Mouse (Mus musculus) neural tube, embryonic 14.5 days (tissue): ENCODE results near the gene Fam207a. TPM values are rescaled to one million over a fixed set of nuclear protein-coding genes. Genes with fewer than 3 reads are reported as not detected.

Source experiments
- ATAC-seq: fragments of 200-750 bp; cut with Nextera tagmentation; 2 replicates; pipeline ENCODE4 v1.8.0; 2017; ENCODE audit warnings: low read depth, mild to moderate bottlenecking, moderate TSS enrichment, moderate library complexity
- H3K27ac ChIP-seq: fragments of 300-500 bp; sonication (generic); 2 replicates; pipeline ENCODE4 v1.5.1; 2014; ENCODE audit warnings: low read depth, mild to moderate bottlenecking, control low read depth, low read length, moderate library complexity, mixed read lengths
- H3K27me3 ChIP-seq: fragments of 300-500 bp; sonication (generic); 2 replicates; pipeline ENCODE4 v1.6.1; 2014; ENCODE audit warnings: low read length; ENCODE audit not compliant: control insufficient read depth, insufficient read depth
- H3K36me3 ChIP-seq: fragments of 300-500 bp; sonication (generic); 2 replicates; pipeline ENCODE4 v1.6.1; 2014; ENCODE audit warnings: low read length, mixed read lengths; ENCODE audit not compliant: control insufficient read depth, insufficient read depth
- H3K4me1 ChIP-seq: fragments of 300-500 bp; sonication (generic); 2 replicates; pipeline ENCODE4 v1.6.1; 2014; ENCODE audit warnings: low read length; ENCODE audit not compliant: control insufficient read depth, insufficient read depth
- H3K4me2 ChIP-seq: fragments of 300-500 bp; sonication (generic); 2 replicates; pipeline ENCODE4 v1.6.1; 2014; ENCODE audit warnings: mild to moderate bottlenecking, low read depth, low read length, control low read depth
- H3K4me3 ChIP-seq: fragments of 300-500 bp; sonication (generic); 2 replicates; pipeline ENCODE4 v1.5.1; 2014; ENCODE audit warnings: low read depth, low read length, control low read depth, mixed read lengths
- H3K9ac ChIP-seq: fragments of 300-500 bp; sonication (generic); replicated peaks from 2 replicates; pipeline ENCODE4 v1.6.1; 2014; ENCODE audit warnings: low read depth, mild to moderate bottlenecking, control low read depth, low read length, mixed read lengths
- H3K9me3 ChIP-seq: fragments of 300-500 bp; sonication (generic); 2 replicates; pipeline ENCODE4 v1.6.1; 2016; ENCODE audit warnings: low read length; ENCODE audit not compliant: control insufficient read depth
- WGBS: fragments of 180-500 bp; shearing (Covaris S2); extraction: QIAGEN DNeasy Blood & Tissue Kit; methylation state at CpG from one replicate; pipeline ENCODE4 v1.1.7; 2014; 5-methylcytosine and 5-hydroxymethylcytosine counted together
- polyA plus RNA-seq: library from polyadenylated mRNA; unstranded; fragments of >200 nt; fragmentation: Nextera tagmentation; extraction: Ambion mirVana; gene quantifications from 2 replicates; pipeline ENCODE4 v1.2.1, GENCODE M21; 2014

The Fam207a gene
- polyA plus RNA-seq, 1 experiment from 2014 or later: 39.8 TPM

DNA sequence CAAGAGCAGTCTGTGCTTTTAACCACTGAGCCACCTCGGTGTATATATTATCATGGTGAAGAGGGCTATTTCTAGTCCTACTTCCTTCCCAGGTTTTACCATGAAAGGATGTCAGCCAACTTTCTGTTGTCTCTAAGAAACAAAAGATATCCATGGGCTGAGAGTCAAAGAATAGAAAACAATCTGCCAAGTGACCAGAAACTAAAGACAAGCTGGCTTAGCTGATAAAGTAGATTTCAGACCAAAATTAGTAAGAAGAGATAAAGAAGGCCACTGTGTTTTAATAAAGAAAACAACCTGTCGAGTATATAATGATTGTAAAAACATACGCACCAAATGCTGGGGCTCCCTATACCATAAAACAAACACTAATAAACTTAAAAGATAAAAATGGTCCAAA lies 38.7 kb downstream of the Fam207a start:
- WGBS: 93% methylated on average over 3 of the region's 3 CpGs
- H3K4me3 ChIP-seq: no peak overlapping the region
- H3K4me1 ChIP-seq: no peaks in the 10 kb centered on the region
- no peaks in the 10 kb centered on the region for H3K36me3 ChIP-seq
- H3K27ac ChIP-seq: no peak overlapping the region
- no peaks in the 10 kb centered on the region for H3K9me3 ChIP-seq
- no peaks in the 10 kb centered on the region for H3K27me3 ChIP-seq
- no peak for ATAC-seq
- no peak overlapping the region for H3K9ac ChIP-seq
- no peak overlapping the region for H3K4me2 ChIP-seq

DNA sequence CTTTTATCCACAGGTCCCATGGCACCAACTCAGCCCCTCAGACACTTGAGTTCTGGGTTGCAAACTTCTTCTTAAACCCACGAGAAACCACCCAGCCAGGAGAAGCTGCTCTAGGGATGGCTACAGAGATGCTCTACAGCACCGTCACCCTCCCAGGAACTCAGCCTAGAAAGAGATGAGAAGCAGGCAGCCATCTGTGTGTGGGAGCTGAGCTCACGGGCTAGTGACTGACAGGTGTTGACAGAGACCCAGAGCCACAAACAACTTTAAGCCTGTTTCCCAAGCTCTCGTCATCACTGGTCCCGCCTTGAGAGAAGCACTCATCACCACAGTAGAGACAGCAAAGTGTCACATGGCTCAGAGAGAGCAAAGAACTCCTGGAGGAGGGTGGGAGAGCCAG lies 43.4 kb downstream of the Fam207a start:
- Histone ChIP-seq H3K27ac (no peak overlapping the region), H3K27me3 (no peaks in the 10 kb centered on the region), H3K4me3 (no peak overlapping the region), H3K36me3 (no peaks in the 10 kb centered on the region), H3K9me3 (no peaks in the 10 kb centered on the region), H3K9ac (no peak overlapping the region), H3K4me1 (no peaks in the 10 kb centered on the region), H3K4me2 (no peak overlapping the region)
- ATAC-seq: no peak
- 87% methylated on average over 5 of the region's 5 CpGs for WGBS

DNA sequence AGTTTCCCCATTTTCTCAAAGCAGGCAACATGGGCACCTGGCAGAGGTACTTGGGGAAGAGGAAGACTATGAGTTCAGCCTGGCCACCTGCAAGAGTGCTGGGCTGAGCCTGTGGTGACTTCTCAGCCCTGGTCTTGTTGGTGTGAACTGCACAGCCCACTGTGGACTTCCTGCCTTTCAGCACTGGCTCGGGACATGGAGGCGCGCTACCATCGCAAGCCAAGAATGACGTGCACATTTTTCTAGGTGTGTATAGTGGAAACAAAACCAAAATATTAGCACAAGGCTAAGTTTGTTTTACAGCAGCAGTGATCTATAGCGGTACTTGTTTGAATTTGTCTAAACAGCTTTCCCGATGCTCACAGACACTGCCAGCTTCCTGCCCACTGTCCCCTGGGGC lies 44.1 kb downstream of the Fam207a start:
- 91% methylated on average over 7 of the region's 7 CpGs for WGBS
- Histone ChIP-seq H3K27ac (no peak overlapping the region), H3K9ac (no peak overlapping the region), H3K4me2 (no peak overlapping the region), H3K36me3 (no peaks in the 10 kb centered on the region), H3K27me3 (no peaks in the 10 kb centered on the region), H3K9me3 (no peaks in the 10 kb centered on the region), H3K4me3 (no peak overlapping the region), H3K4me1 (no peaks in the 10 kb centered on the region)
- ATAC-seq: no peak

DNA sequence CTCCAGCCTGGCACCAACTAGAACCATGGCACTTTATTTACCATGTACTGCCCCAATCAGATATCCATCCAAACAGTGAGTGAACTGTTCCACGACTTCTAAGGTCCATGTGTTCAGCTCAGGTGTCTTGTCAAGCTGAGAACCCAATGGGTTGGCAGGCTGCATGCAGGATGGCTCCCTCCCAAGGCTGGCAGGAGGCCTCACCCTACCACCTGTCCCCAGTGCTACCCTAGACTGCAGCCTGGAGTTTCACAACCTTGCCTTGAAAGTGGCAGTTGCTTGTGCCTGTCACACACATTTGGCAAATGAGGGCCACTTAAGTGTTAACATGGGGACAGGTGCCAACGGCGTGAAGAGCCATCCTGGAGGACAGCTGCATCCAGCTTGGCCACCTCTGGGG lies 44.8 kb downstream of the Fam207a start:
- H3K4me3 ChIP-seq: no peak overlapping the region
- no peaks in the 10 kb centered on the region for H3K36me3 ChIP-seq
- H3K4me2 ChIP-seq: no peak overlapping the region
- H3K9ac ChIP-seq: no peak overlapping the region
- 73% methylated on average over 3 of the region's 3 CpGs for WGBS
- no peaks in the 10 kb centered on the region for H3K27me3 ChIP-seq
- H3K9me3 ChIP-seq: no peaks in the 10 kb centered on the region
- H3K4me1 ChIP-seq: no peaks in the 10 kb centered on the region
- H3K27ac ChIP-seq: no peak overlapping the region
- no peak for ATAC-seq

DNA sequence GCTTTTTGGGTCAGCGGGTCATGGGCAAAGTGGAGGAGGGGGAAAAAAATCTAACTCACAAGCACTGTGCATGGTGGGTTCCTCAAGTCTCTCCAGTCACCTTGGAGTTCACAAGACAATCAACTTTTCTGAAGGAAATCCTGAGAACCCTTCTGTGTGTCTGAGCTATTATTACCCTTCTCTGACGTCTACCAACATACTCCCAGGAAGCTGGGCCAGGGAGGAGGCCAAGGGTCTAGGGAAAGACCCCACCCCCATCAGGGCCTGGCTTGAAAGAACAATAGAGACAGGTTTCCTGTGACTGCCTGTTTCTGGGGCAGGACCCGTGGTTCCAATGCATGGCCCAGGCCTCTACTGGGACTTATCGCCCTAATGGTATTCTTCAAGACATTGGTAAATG lies 46.9 kb downstream of the Fam207a start:
- no peaks in the 10 kb centered on the region for H3K4me1 ChIP-seq
- no peak overlapping the region for H3K4me2 ChIP-seq
- H3K27me3 ChIP-seq: no peaks in the 10 kb centered on the region
- no peak overlapping the region for H3K4me3 ChIP-seq
- no peak for ATAC-seq
- no peaks in the 10 kb centered on the region for H3K9me3 ChIP-seq
- no peak overlapping the region for H3K9ac ChIP-seq
- H3K36me3 ChIP-seq: no peaks in the 10 kb centered on the region
- no peak overlapping the region for H3K27ac ChIP-seq
- 75% methylated on average over 4 of the region's 4 CpGs for WGBS

DNA sequence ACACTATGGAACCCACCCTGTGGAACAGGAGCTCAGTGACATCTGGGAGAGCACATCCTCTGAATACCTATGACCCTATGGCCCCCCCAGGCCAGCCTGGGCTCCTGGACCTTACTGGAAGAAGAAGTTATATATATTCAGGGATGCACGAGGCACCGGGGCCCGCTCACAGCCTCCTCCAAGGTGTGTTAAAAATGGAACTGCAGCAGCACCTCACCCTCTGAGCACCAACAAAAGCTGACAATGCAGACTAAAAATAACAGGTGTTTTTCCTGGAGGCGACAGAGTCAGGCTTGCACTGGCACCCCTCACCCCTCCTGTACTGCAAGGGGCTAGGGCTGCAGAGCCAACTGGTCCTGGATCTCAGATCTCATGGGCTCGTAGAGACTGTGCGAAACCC lies 48.2 kb downstream of the Fam207a start:
- Histone ChIP-seq H3K27me3 (no peaks in the 10 kb centered on the region), H3K4me1 (no peaks in the 10 kb centered on the region), H3K27ac (no peak overlapping the region), H3K4me2 (no peak overlapping the region), H3K4me3 (no peak overlapping the region), H3K9me3 (no peaks in the 10 kb centered on the region), H3K9ac (no peak overlapping the region), H3K36me3 (no peaks in the 10 kb centered on the region)
- 91% methylated on average over 6 of the region's 6 CpGs for WGBS
- no peak for ATAC-seq

DNA sequence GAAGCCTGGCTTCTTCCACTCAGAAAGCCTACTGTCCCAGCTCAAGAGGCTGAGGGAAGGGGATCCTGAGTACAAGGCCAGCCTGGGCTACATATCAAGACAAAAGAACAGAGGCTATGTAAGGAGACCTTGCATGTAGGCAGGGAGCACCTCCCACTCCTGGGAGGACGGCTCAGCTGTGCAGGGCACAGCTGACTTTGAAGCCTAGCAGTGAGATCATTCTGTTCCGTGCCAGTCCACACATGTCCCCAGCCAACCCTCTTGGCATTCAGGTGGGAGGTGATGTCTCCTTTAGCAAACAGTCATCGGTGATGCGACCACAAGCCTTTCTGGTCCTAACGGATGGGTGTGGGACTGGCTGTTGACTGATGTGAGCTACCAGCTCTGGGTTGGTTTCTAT lies 49.7 kb downstream of the Fam207a start:
- Histone ChIP-seq H3K4me3 (no peak overlapping the region), H3K9me3 (no peaks in the 10 kb centered on the region), H3K27me3 (no peaks in the 10 kb centered on the region), H3K4me2 (no peak overlapping the region), H3K9ac (no peak overlapping the region), H3K36me3 (no peaks in the 10 kb centered on the region), H3K4me1 (no peaks in the 10 kb centered on the region), H3K27ac (no peak overlapping the region)
- ATAC-seq: no peak
- WGBS: 83% methylated on average over 5 of the region's 5 CpGs

DNA sequence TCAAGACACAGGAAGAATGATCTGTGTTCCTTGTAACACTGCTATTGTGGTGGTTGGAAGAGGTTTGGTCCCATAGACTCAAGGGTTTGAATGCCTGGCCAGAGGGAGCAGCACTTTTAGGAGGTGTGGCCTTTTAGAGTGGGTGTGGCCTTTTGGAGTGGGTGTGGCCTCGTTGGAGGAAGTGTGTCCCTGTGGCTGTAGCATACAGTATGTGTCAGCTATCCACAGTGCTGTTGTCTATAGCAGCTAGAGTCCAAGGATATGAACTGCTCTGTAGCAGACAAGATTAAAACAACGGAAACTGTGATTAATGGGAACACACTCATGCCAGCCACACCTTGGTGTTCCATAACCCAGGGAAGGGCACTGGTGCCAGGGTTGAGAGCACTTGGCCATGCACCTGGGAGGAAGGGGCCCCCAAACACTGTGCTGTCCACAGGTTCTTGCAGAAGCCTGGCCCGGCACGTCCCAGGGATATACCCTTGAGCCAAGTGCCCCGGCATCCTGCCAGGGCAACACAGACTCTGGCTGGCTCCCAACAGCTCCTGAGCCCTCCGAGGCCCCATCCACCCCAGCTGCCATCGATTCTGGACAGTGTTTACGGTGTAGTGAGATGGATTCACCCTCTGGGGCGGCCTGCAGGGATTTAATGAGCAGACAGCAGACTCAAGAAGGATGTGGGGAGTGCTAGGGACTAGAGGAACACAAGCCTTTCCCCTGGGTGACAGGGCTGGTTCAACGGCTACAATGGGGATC lies 51.2 kb downstream of the Fam207a start:
- Histone ChIP-seq H3K27ac (no peak overlapping the region), H3K9ac (no peak overlapping the region), H3K4me2 (no peak overlapping the region), H3K9me3 (no peaks in the 10 kb centered on the region), H3K36me3 (no peaks in the 10 kb centered on the region), H3K27me3 (no peaks in the 10 kb centered on the region), H3K4me1 (no peaks in the 10 kb centered on the region), H3K4me3 (no peak overlapping the region)
- ATAC-seq: peak; percentile 46; the same call in 1 of the 2 replicates
- 54% methylated on average over 10 of the region's 10 CpGs for WGBS

DNA sequence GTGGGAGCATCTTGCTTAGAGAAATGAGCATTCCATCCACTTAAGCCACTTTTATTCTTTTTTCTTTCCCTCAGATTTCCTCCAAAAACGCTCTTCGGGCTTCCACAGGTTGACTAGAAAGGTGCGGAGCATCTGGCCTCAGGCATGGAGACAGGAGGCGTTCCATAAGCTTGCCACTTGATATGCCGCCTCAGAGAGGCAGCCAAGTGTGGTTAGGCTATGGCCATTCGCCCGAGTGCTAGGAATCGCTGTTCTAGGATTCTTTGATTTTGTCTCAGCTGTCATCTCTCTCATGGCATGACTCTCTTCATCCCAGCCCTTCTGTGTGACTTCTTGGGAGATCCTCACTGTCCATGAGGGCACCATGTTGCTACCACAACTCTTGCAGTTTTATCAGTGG lies 54.4 kb downstream of the Fam207a start:
- no peak for ATAC-seq
- Histone ChIP-seq H3K36me3 (no peaks in the 10 kb centered on the region), H3K4me3 (no peak overlapping the region), H3K27ac (no peak overlapping the region), H3K9me3 (no peaks in the 10 kb centered on the region), H3K27me3 (no peaks in the 10 kb centered on the region), H3K4me1 (no peaks in the 10 kb centered on the region), H3K9ac (no peak overlapping the region), H3K4me2 (no peak overlapping the region)
- 94% methylated on average over 8 of the region's 8 CpGs for WGBS
